Mouse (Mus musculus) liver, embryonic 16.5 days (tissue): Measurements from ENCODE around the gene F930015N05Rik. TPM values are rescaled to one million over a fixed set of nuclear protein-coding genes. Genes with fewer than 3 reads are reported as not detected.
A peak's percentile ranks its signal among the peaks of the same experiment; 100 is the strongest.

ENCODE experiments used
- ATAC-seq: fragments of 200-750 bp; cut with Nextera tagmentation; 2 replicates; pipeline ENCODE4 v1.8.0; 2017; ENCODE audit warnings: low read depth, mild to moderate bottlenecking, moderate number of reproducible peaks, moderate library complexity
- H3K27ac ChIP-seq: fragments of 300-500 bp; sonication (generic); 2 replicates; pipeline ENCODE4 v1.5.1; 2014; ENCODE audit warnings: mild to moderate bottlenecking, low read length
- H3K27me3 ChIP-seq: fragments of 300-500 bp; sonication (generic); 2 replicates; pipeline ENCODE4 v1.6.1; 2014; ENCODE audit warnings: low read depth, low read length, mixed read lengths; ENCODE audit not compliant: control insufficient read depth, insufficient read depth
- H3K36me3 ChIP-seq: fragments of 300-500 bp; sonication (generic); 2 replicates; pipeline ENCODE4 v1.6.1; 2014; ENCODE audit warnings: mild to moderate bottlenecking; ENCODE audit not compliant: control insufficient read depth, insufficient read depth
- H3K4me1 ChIP-seq: fragments of 300-500 bp; sonication (generic); 2 replicates; pipeline ENCODE4 v1.6.1; 2014; ENCODE audit warnings: low read depth, low read length, mixed read lengths; ENCODE audit not compliant: control insufficient read depth
- H3K4me2 ChIP-seq: fragments of 300-500 bp; sonication (generic); 2 replicates; pipeline ENCODE4 v1.6.1; 2014; ENCODE audit warnings: low read depth, low read length, mixed read lengths
- H3K4me3 ChIP-seq: fragments of 300-500 bp; sonication (generic); 2 replicates; pipeline ENCODE4 v1.5.1; 2014; ENCODE audit warnings: low read depth, mild to moderate bottlenecking, low read length
- H3K9ac ChIP-seq: fragments of 300-500 bp; sonication (generic); 2 replicates; pipeline ENCODE4 v1.6.1; 2014; ENCODE audit warnings: low read depth, low read length
- H3K9me3 ChIP-seq: fragments of 300-500 bp; sonication (generic); replicated peaks from 2 replicates; pipeline ENCODE4 v1.6.1; 2016; ENCODE audit warnings: low read length; ENCODE audit not compliant: control insufficient read depth
- WGBS: fragments of 180-500 bp; shearing (Covaris S2); extraction: QIAGEN DNeasy Blood & Tissue Kit; methylation state at CpG from one replicate; pipeline ENCODE4 v1.1.7; 2014; ENCODE audit not compliant: insufficient replicate concordance; 5-methylcytosine and 5-hydroxymethylcytosine counted together
- polyA plus RNA-seq: library from polyadenylated mRNA; unstranded; fragments of >200 nt; fragmentation: Nextera tagmentation; extraction: Ambion mirVana; gene quantifications from 2 replicates; pipeline ENCODE4 v1.2.1, GENCODE M21; 2015

F930015N05Rik gene
- polyA plus RNA-seq, 1 experiment from 2014 or later = 0.15 TPM

GRCm38 (mm10) chr11:64442119-64442518, 5.7 kb upstream of the F930015N05Rik start:
- H3K4me3 ChIP-seq = no peak overlapping the region
- no peaks in the 10 kb centered on the region for H3K36me3 ChIP-seq
- ATAC-seq = no peak
- H3K9me3 ChIP-seq = no peaks in the 10 kb centered on the region
- no peak overlapping the region for H3K9ac ChIP-seq
- H3K27me3 ChIP-seq = peaks cover 4% of the 10 kb centered on the region
- 31% methylated on average over 8 of the region's 8 CpGs for WGBS
- no peak overlapping the region for H3K27ac ChIP-seq
- H3K4me2 ChIP-seq = no peak overlapping the region
- H3K4me1 ChIP-seq = no peaks in the 10 kb centered on the region

GRCm38 (mm10) chr11:64438909-64439308, 2.5 kb upstream of the F930015N05Rik start:
- H3K4me3 ChIP-seq = no peak overlapping the region
- no peaks in the 10 kb centered on the region for H3K36me3 ChIP-seq
- no peak overlapping the region for H3K4me2 ChIP-seq
- no peaks in the 10 kb centered on the region; the same call in none of the 2 replicates for H3K4me1 ChIP-seq
- H3K9me3 ChIP-seq = no peaks in the 10 kb centered on the region
- no peak overlapping the region for H3K9ac ChIP-seq
- WGBS = 29% methylated on average over 3 of the region's 3 CpGs
- ATAC-seq = no peak
- H3K27ac ChIP-seq = no peak overlapping the region
- peaks cover 29% of the 10 kb centered on the region for H3K27me3 ChIP-seq

GRCm38 (mm10) chr11:64437721-64438120, 1.3 kb upstream of the F930015N05Rik start:
- no peak overlapping the region for H3K27ac ChIP-seq
- no peaks in the 10 kb centered on the region; the same call in none of the 2 replicates for H3K4me1 ChIP-seq
- no peak overlapping the region for H3K9ac ChIP-seq
- no peaks in the 10 kb centered on the region for H3K9me3 ChIP-seq
- no peak for ATAC-seq
- H3K36me3 ChIP-seq = no peaks in the 10 kb centered on the region
- no peak overlapping the region for H3K4me2 ChIP-seq
- no peak overlapping the region for H3K4me3 ChIP-seq
- WGBS = 75% methylated on average over 3 of the region's 3 CpGs
- H3K27me3 ChIP-seq = peaks cover 29% of the 10 kb centered on the region

GRCm38 (mm10) chr11:64436791-64437298, 392 bp upstream of the F930015N05Rik start:
- ATAC-seq = no peak
- 23% methylated on average over 5 of the region's 5 CpGs for WGBS
- no peak overlapping the region for H3K9ac ChIP-seq
- H3K36me3 ChIP-seq = no peaks in the 10 kb centered on the region
- no peak overlapping the region for H3K27ac ChIP-seq
- H3K9me3 ChIP-seq = no peaks in the 10 kb centered on the region
- H3K4me1 ChIP-seq = no peaks in the 10 kb centered on the region; the same call in none of the 2 replicates
- peaks cover 29% of the 10 kb centered on the region for H3K27me3 ChIP-seq
- no peak overlapping the region for H3K4me3 ChIP-seq
- no peak overlapping the region for H3K4me2 ChIP-seq

GRCm38 (mm10) chr11:64435546-64436411, 674 bp downstream of the F930015N05Rik start:
- ATAC-seq = 0 out of 2 replicates have a peak, but pooled peaks have one; percentile 13
- peak overlapping the region; percentile 53 for H3K4me3 ChIP-seq
- no peaks in the 10 kb centered on the region for H3K9me3 ChIP-seq
- no peaks in the 10 kb centered on the region; the same call in none of the 2 replicates for H3K4me1 ChIP-seq
- H3K9ac ChIP-seq = peak overlapping the region; percentile 26
- no peak overlapping the region for H3K27ac ChIP-seq
- under 1% methylated on average over 81 of the region's 81 CpGs for WGBS
- peak overlapping the region; percentile 71 for H3K4me2 ChIP-seq
- peaks cover 29% of the 10 kb centered on the region for H3K27me3 ChIP-seq
- no peaks in the 10 kb centered on the region for H3K36me3 ChIP-seq

GRCm38 (mm10) chr11:64434611-64435545, 1.6 kb downstream of the F930015N05Rik start, which contains the start of gene Hs3st3a1:
Gene Hs3st3a1 (plus strand): TSS chr11:64435332.
- H3K27me3 ChIP-seq = peaks cover 29% of the 10 kb centered on the region
- H3K36me3 ChIP-seq = no peaks in the 10 kb centered on the region
- H3K27ac ChIP-seq = no peak within 1 kb of the TSS
- ATAC-seq = peak; percentile 64
- WGBS = under 1% methylated on average over 34 of the region's 36 CpGs
- no peaks in the 10 kb centered on the region; the same call in none of the 2 replicates for H3K4me1 ChIP-seq
- H3K4me2 ChIP-seq = peak within 1 kb of the TSS; percentile 71
- H3K4me3 ChIP-seq = peak within 1 kb of the TSS; percentile 53
- peak within 1 kb of the TSS; percentile 26 for H3K9ac ChIP-seq
- no peaks in the 10 kb centered on the region for H3K9me3 ChIP-seq

- ATAC-seq = no peak
- H3K4me3 ChIP-seq = no peak overlapping the region
- H3K9ac ChIP-seq = no peak overlapping the region
- H3K27ac ChIP-seq = no peak overlapping the region
- no peaks in the 10 kb centered on the region for H3K4me1 ChIP-seq
- H3K36me3 ChIP-seq = no peaks in the 10 kb centered on the region
- H3K27me3 ChIP-seq = no peaks in the 10 kb centered on the region
- WGBS = 65% methylated on average over 1 of the region's 1 CpGs
- no peaks in the 10 kb centered on the region for H3K9me3 ChIP-seq
- no peak overlapping the region for H3K4me2 ChIP-seq
Measured at GRCm38 (mm10) chr11:64418969-64419368, 17.5 kb downstream of the F930015N05Rik start.

GRCm38 (mm10) chr11:64400534-64401093, 35.8 kb downstream of the F930015N05Rik start:
- H3K4me1 ChIP-seq = no peaks in the 10 kb centered on the region
- ATAC-seq = no peak
- H3K4me3 ChIP-seq = no peak overlapping the region
- WGBS = 52% methylated on average over 6 of the region's 6 CpGs
- no peak overlapping the region for H3K27ac ChIP-seq
- no peak overlapping the region for H3K9ac ChIP-seq
- no peaks in the 10 kb centered on the region for H3K27me3 ChIP-seq
- no peaks in the 10 kb centered on the region for H3K36me3 ChIP-seq
- no peak overlapping the region for H3K4me2 ChIP-seq
- H3K9me3 ChIP-seq = no peaks in the 10 kb centered on the region
